Mouse (Mus musculus) left cerebral cortex, postnatal 36 days (tissue): ENCODE results near the gene Gm5737. TPM values are rescaled to one million over a fixed set of nuclear protein-coding genes. Genes with fewer than 3 reads are reported as not detected.

Experiments used
- DNase-seq, 2 experiments: peaks; one replicate each; pipeline ENCODE4 v3.0.0; 2021 to 2022; ENCODE audit warnings: low spot score in 2 of 2, mixed read lengths in 1 of 2
- intact Hi-C: fragments of 180-260 bp; cut with DNase I; formaldehyde crosslinking; loops from one replicate; pipeline ENCODE4 v1.15.1; 2025
- total RNA-seq, 2 experiments: library from RNA; stranded (reverse); gene quantifications; 2 replicates each; pipeline ENCODE4 v1.2.3; 2021

The Gm5737 gene
- total RNA-seq, 2 experiments from 2014 or later = not detected

DNA sequence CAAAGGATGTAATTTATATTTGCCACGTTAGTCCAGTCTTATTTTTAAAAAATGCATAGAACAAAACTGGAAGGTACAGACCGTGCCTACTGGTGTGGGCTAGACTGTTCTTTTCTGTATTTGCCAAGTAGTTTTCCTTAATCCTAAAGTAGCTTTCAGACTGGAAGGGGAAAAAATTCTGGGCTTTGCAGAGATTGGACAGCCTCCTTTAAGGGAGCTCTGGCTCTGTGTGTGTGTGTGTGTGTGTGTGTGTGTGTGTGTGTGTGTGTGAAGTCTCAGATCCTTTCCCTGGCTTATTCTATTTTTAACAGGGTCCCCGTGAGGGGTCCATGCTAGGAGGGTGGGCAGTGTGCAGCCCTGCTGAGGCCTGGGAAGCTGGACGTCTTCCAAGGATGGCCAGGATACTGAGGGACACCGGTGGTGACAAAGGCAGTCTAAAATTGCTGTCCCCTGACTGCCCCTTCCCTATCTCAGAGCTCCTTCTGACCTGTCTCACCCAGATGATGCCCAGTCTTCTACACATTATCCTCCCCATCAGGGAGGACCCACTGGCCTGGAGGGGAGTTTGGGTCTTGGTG is 58.4 kb downstream of the Gm5737 start:
- no peak for DNase-seq
- intact Hi-C loops = no loop called here

DNA sequence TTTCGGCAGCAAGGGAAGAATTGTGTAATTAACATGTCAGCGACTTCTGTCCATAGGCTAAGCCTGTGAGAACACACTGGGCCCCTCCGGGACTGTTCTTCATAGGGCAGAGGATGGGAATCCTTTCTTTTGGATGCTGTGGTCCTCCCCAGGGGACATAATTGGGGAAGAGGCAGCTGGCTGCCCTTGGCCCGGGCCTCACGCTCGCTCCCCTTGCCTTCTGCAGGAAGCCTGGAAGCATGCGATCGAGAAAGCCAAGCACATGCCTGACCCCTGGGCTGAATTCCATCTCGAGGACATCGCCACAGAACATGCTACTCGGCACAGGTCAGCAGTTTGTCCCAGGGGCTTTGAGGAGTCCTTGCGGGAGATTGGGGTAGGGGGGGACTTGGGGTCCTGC is 60.9 kb downstream of the Gm5737 start:
- intact Hi-C loops = no loop called here
- DNase-seq = no peak

DNA sequence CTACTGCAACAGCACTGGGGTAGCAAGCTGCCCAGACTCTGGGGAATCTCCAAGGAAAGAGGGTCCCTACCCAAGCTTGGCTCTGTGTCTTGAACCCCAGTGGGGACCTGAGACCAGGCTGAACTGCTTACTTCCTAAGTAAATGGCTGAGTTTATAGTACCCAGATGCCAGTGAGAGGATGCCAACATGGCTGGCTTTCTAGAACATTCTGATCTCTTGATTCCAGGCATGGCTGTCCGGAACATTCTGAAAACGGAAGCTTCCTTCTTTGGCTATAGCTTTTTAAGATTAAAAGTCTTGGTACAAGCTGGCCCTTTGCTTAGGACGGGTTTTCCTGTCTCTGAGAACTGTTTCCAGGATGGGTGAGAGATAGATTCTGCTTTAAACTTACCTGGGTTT is 61.9 kb downstream of the Gm5737 start:
- no peak for DNase-seq
- intact Hi-C loops = no loop called here

DNA sequence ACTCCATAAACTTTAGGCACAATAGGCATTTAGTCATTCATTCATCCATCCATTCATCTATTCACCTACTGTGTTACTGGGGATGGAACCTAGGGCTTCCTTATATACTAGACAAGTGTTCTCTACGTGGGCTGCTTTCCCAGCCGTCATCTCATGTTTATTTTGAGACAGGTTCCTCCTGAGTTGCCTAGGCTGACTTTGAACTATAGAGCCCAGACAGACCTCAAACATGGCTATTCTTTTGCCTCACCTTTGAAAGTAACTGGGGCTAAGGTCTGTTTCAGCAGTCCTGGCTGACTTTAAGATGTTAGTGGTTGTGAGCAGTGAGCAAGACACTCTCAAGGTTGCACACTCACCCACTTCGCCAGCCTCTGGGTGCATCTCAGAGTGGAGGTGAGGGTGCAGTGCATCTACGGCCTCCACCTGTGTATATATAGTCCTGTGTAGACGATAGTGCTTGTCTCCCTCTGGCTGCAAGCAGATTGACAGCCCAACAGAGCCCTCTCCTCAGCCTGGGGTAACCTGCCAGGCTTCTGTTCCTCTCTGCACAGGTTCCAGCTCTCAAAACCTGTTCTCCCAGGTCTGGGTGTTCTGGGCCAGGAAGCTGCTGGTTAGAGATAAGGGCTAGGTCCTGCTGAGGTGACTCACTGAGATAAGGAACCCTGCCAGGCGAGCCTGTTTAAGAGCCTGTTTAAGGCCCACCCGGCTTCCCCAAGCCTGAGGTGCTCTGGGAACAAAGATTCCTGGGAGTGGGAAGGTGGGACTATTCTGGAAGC is 62.8 kb downstream of the Gm5737 start:
- intact Hi-C loops = no loop called here
- DNase-seq = no peak

DNA sequence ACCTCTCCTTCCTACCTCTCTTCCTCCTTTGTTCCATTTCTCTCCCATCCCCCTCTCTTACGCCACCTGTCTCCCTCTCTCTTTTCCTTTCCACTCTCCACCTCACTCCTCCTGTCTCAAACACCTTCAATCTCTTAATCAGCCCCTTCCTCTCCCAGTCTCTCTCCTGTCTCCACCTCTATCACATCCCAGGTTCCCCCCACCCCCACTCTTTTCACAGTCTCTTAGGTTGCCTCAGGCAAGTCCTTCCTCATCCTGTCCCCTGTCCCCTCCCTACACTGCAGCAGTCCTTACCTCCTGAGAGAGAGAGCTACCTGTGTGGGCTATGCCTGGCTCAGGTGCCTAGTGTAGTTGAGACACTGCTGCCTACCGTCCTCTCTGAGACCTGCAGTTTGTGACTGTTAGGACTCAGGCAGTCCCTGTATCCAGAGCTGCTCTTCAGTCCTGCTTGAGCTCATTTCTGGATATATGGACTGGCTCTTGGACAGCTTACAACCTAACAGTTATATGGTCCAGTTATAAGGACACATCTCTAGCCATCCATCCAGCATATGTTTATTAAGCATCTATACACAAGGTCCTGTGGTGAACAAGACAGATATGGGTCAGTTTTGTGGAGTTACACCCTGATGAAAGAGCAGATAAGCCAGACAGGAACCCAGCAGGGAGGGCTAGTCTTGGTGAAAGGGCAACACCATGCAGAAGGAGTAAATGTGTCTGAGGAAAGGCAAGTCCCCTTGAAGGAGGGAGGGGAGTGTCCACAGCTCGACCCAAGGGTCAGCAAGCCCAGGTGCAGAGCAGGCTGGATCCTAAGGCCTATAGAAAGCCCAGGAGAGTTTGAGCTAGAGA is 63.6 kb downstream of the Gm5737 start:
- intact Hi-C loops = no loop called here

DNA sequence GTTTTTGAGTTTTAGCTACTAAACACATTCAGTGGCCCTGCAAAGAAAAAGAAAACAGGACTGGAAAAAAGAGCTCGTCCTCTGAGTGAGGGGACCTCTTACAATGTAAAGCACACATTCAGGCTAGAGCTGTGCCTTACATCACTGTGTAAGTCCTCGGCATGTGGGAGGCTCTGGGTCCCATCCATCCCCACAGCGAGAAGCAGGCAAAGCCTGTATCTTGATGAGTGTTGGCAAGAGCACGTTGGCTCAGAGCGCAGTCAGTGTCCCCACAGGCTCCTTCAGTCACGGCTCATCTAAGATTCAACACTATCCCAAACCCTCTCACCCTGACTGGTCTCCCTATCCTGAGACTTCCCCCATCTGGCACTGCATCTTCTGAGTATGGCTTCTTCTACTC is 66.1 kb downstream of the Gm5737 start:
- DNase-seq = peak; percentile 31 to 36
- intact Hi-C loops = no loop called here

More for the DNA sequence above, 63.6 kb downstream of the Gm5737 start:
- DNase-seq = no peak

DNA sequence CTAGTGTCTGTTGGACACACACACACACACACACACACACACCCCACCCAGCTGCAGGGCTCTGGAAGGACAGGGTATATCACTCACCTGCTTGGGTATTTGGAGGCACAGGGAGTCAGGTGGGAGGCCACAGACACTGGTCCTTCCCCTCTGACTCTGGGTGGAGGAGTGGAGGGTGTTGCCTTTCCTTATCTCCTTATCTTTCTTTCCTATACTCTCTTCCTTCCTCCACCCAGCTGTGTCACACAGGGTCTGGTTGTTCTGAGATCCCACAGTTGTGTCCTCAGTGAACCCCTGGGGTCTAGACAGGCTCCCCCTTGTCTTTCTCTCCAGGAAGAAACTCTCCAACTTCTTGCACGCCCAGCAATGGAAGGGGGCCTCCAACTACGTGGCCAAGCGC is 67.8 kb downstream of the Gm5737 start:
- no peak for DNase-seq
- intact Hi-C loops = no loop called here

DNA sequence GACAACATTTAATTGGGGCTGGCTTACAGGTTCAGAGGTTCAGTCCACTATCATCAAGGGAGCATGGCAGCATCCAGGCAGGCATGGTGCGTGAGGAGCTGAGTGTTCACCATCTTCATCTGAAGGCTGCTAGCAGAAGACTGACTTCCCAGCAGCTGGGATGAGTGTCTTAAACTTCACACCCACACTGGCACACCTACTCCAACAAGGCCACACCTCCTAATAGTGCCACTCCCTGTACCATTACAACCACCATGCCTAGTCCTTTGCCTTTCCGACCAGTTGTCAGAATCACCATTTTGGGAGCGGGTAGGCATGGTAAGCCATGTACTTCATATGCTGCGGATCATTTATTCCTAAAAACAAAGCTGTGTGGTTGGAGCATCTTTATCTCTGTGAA is 68.6 kb downstream of the Gm5737 start:
- DNase-seq = no peak
- intact Hi-C loops = no loop called here

Other genes with a start within 250 kb of the Gm5737 start
- 100 to 1,000 TPM; 212 to 238 TPM for gene Uqcrc2, start 177.2 kb upstream of the Gm5737 start, total RNA-seq
- gene Pdzd9, start 142.0 kb upstream of the Gm5737 start, total RNA-seq = not detected
- gene Mosmo, start 134.7 kb upstream of the Gm5737 start, total RNA-seq = 10 to 100 TPM; 80.7 to 84.6 TPM
- gene Vwa3a, start 73.0 kb upstream of the Gm5737 start, total RNA-seq = 10 to 100 TPM; 14.6 to 17.6 TPM
- 10 to 100 TPM; 27.9 to 32.0 TPM for gene Eef2k, start 30.5 kb downstream of the Gm5737 start, total RNA-seq
- 10 to 100 TPM; 27.8 to 28.0 TPM for gene Polr3e, start 105.4 kb downstream of the Gm5737 start, total RNA-seq
- 1 to 10 TPM; 7.9 TPM for gene Cdr2, start 169.9 kb downstream of the Gm5737 start, total RNA-seq
- under 1 TPM in 1 of 2 experiments, not detected in 1; 0.54 TPM for gene Mfsd13b, start 170.1 kb downstream of the Gm5737 start, total RNA-seq
- gene Mettl9, start 222.1 kb downstream of the Gm5737 start, total RNA-seq = 10 to 100 TPM; 84.2 to 91.5 TPM